Mouse (Mus musculus): ENCODE results near the gene Ano4.

- TF ChIP-seq CTCF (IDR thresholded peaks at IDR 0.05; ENCODE audit: low read depth) (no peak), EP300 (IDR thresholded peaks at IDR 0.05; ENCODE audit: low read depth) (no peak)
These were observed 71.4 kb downstream of the Ano4 start for GRCm38 (mm10) chr10:89273001-89273680.
